Mouse (Mus musculus) kidney, adult 2 months (tissue): ENCODE data around the gene Kiz.

Source experiments
- CTCF ChIP-seq: fragments of 200-500 bp; conservative IDR thresholded peaks from 2 replicates; pipeline ENCODE4 v1.5.1; 2011; ENCODE audit warnings: low read depth, mild to moderate bottlenecking, control low read depth, low read length, moderate library complexity, mixed read lengths; ENCODE audit not compliant: insufficient read depth, insufficient read length
- POLR2A ChIP-seq: fragments of 200-500 bp; IDR thresholded peaks from one replicate; pipeline ENCODE4 v1.6.1; 2011; ENCODE audit warnings: low read depth, low read length, control low read depth

GRCm38 (mm10) chr2:146838596-146839302 lies 16.9 kb upstream of the Kiz start:
- TF ChIP-seq CTCF (no peak), POLR2A (no peak)
